Mouse (Mus musculus) spleen, adult 2 months (tissue): Measurements from ENCODE around the gene Fam186a.

Source experiments
- CTCF ChIP-seq: fragments of 200-500 bp; IDR thresholded peaks from 2 replicates; pipeline ENCODE4 v1.5.1; 2011; ENCODE audit warnings: mild to moderate bottlenecking, inconsistent platforms; ENCODE audit not compliant: insufficient read depth, insufficient read length, insufficient replicate concordance; ENCODE audit errors: extremely low read depth
- POLR2A ChIP-seq: fragments of 200-500 bp; IDR thresholded peaks from 2 replicates; pipeline ENCODE4 v1.6.1; 2011; ENCODE audit warnings: low read depth, low read length, inconsistent platforms

DNA sequence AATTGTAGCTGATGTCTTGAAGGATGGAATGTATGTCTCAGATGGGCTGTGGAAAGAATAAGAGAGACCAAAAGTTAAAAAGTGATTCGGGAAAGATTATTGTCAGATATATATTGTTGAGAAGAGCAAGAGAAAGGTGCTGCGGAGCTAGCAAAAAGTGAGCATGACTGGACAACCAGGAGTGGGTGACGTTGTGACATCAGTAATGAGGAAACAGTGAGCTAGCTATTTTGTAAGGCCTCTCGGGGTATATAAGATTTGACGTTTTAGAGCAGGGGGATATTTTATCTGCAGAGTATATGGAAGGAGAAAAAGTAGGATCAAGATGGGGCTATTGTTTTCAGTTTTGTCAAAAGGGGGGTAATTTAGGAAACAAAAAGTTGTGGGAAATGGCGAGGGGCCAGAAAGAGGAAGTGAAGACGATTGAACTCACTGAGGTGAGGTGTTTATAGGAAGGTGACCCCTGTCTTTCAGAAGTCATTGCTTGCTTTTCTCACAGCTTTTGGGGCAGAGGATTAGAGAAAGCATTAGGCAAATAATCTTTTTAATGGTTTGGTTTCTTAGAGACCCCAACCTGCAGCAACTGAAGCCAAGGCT, 37.9 kb upstream of the Fam186a start:
- TF ChIP-seq POLR2A (no peak), CTCF (no peak)
